Mouse (Mus musculus) brain, embryonic 18.5 days (tissue): ENCODE data around the gene Pak1ip1.
"Not testable (repeated sequence)": the region's sequence is repeated elsewhere in the genome, so short reads cannot be mapped to it uniquely, and the experiment has no call there.

Source experiments
- DNase-seq: peaks from one replicate; pipeline ENCODE4 v3.0.0-alpha.2; 2012; ENCODE audit warnings: low read depth, low spot score

Gene Pak1ip1

DNA sequence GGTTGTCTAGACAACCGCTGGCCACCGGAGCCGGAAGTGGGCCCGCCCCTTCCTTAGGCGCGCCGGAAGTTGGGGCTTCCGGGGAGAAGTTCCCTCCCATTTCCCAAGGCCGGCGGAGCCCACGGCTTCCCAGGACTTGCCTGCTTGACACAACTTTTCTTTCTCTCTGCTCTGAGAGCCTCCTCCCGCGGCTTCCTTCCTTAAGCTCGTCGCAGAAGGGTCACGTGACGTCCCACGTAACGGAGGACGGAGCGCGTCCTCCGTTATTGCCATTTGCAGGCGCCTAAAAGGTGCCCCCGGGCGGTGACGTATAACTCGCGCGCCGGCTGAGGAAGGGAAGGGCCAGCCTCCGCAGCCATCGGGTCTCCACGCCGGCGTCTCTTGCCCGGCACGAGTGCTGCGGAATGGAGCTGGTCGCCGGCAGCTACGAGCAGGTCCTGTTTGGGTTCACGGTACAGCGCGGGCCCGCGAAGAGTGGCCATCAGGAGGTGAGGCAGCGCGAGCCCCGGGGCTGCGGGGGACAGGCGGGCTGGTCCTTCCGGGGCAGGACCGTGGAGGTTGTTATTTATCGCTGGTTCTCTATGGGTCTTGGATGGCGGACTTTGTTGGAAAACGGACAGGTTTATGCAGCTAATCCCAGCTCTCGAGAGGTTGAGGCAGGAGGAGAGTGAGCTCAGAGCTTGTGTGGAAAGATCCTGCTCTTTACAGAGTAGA lies at the start of gene Pak1ip1:
Pak1ip1 (plus strand) TSS at position 98 of the 714 bp plus-strand sequence.
- DNase-seq: peak; percentile 87

GRCm38 (mm10) chr13:40951386-40951976 lies 49.3 kb upstream of the Pak1ip1 start:
- no peak for DNase-seq

- no peak for DNase-seq
Measured at GRCm38 (mm10) chr13:40953231-40953630, 47.6 kb upstream of the Pak1ip1 start.

DNA sequence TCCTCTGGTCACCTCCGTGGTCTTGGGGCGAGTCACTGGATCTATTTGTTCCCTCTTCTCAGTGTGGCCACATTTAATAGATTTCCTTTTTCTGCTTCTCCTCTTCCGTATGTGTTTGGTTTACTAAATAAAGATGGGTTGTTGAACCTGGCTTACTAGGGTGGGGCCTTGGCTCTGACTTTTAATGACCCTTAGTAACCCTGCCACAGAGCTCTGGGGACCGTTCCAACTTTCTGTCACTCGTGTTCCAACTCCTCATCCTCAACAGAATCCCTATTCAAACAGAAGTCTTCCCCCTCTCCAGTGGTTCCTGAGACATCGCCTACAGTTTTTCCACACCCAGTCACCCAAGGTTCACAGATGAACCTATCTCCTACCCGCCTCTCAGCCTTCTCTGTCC lies 45.0 kb upstream of the Pak1ip1 start:
- no peak for DNase-seq

DNA sequence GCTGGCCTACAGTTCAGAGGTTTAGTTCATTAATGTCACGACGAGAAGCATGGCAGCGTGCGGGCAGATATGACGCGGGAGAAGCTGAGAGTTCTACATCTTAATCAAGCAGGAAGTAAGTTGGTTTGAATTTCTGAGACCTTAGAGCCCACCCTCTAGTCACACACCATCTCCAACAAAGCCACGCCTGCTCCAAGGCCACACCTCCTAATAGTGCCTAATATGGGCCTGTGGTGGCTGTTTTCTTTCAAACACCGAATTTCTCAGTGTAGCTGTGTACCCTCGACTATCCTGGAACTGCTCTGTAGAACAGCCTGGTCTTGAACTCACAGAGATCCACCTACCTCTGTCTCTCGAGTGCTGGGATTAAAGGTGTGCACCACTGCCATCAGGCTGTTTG lies 33.2 kb upstream of the Pak1ip1 start:
- no peak for DNase-seq

GRCm38 (mm10) chr13:40968564-40968963 lies 32.3 kb upstream of the Pak1ip1 start:
- no peak for DNase-seq

- no peak for DNase-seq
Measured at GRCm38 (mm10) chr13:40969761-40970390, 30.9 kb upstream of the Pak1ip1 start.

DNA sequence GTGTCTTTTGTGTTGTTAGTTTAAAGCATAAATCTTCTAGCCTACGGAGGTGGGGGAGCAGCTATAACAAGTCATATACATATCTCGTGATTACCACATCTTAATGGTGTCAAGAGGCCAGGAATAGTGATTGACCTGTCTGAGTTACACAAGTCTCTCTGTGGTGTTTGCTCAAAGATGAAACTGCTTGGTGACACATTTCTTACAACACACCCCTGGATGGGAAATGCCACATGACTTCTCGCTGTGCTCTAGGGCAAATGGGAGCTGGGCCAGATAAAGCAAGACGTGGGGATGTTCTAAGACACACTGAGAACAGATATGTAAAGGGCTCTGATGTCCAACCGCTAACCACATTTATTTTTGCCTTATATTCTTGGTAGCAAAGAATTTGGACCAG lies 29.6 kb upstream of the Pak1ip1 start:
- DNase-seq: no peak

DNA sequence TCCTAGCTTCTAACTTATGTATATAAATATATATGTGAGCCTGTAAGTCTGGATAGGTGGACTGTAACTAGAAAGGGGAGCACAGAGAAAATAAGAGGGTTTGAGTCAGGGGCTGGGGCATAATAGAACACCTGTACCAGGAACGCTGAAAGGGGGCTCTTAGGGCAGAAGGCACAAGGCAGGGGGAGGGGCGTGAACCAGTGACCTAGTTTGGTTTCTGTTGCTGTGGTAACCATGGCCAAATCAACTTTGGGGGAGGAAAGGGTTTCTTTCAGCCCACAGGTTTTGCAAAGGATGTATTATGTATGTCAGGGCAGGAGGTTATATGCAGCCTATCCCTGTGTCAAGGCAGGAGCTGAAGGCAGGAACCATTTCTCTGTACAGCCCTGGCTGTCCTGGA lies 29.0 kb upstream of the Pak1ip1 start:
- DNase-seq: no peak

- no peak for DNase-seq
Measured at GRCm38 (mm10) chr13:40972976-40973375, 27.8 kb upstream of the Pak1ip1 start.

GRCm38 (mm10) chr13:40977609-40978008 lies 23.2 kb upstream of the Pak1ip1 start:
- DNase-seq: no peak

DNA sequence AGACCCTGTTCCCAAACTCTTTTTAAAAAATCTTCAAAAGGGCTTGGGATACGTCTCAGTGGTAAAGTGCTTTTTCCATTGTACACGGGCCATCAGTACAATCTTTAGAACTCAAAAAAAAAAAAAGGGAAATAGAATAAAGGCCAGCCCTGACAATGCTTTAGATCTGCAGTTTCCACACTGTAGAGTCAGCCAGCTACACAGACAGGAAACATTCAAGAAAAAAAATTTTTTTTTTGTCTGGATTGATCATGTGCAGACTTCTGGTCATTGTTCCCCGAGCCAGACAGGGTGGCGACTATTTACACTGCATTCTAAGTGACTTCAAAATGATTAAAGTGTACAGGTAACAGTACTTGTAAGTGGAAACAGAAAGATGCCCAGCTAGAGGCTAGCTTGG lies 22.2 kb upstream of the Pak1ip1 start:
- DNase-seq: no peak

DNA sequence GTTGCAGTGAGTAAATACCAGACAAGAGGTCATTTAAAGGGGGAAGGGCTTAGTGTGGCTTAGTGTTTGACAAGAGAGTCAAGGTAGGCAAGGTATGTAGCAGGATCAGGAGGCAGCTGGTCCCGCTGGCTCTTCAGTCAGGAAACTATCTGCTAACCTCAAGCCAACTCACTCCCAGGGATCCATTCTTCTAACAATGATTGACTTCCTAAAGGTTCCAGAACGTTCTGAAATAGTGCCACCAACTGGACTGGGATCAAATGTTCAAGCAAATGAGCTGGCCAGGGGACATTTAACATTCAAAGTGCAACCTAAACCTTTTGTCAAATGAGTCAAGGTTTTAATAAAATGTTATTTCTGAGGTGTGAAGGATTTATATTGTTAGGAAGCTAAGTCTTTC lies 21.5 kb upstream of the Pak1ip1 start:
- no peak for DNase-seq

GRCm38 (mm10) chr13:40982759-40983158 lies 18.1 kb upstream of the Pak1ip1 start:
- DNase-seq: no peak

DNA sequence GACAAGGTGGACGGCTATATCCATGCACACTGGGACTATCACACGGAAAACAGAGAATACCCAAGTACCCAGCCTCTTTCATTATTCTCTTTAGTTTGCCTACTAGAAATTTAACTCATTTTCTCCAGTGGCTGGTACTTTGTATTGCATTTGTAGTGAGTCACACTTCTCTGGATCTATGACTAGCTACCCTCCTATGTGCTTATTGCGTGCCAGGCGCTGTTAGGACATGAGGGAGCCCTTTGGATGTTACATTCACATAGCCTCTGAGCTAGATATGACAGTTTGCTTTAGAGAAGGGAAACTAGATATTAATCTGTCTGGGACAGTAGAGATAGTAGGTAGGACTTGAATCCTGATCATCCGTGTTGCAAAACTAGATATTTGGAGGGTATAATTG lies 14.7 kb upstream of the Pak1ip1 start:
- DNase-seq: no peak

GRCm38 (mm10) chr13:40987608-40988303 lies 13.1 kb upstream of the Pak1ip1 start:
- not testable (repeated sequence) for DNase-seq

DNA sequence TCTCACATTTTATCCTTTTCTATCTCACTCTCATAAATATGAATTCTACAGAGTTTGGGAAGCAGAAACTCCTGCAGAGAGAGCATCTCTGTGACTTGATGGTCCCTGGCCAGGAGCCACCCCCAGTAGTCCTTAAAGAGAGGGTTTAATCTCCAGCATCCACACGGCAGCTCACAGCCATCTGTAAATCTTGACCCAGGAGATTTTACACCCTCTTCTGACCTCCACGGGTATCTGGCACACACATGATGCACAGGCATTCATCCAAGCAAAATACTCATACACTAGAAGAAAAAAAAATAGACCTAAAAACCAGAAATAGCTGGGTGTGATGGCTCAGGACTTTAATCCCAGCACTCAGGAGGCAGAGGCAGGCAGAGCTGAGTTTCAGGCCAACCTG lies 12.4 kb upstream of the Pak1ip1 start:
- no peak for DNase-seq

GRCm38 (mm10) chr13:40994487-40995263 lies 6.1 kb upstream of the Pak1ip1 start:
- no peak for DNase-seq

DNA sequence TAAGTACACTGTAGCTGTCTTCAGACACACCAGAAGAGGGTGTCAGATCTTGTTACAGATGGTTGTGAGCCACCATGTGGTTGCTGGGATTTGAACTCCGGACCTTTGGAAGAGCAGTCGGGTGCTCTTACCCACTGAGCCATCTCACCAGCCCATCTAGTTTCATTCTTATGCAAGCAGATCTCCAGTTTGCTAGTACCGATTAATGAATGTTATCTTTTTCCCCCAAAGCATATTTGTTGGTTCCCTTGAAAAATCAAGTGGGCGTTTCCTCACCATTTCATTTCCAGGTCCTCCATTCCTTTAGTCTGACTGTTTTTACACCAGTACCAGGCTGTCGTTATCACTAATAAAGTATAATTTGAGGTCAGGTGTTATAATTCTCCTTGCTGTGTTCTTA lies 2.3 kb upstream of the Pak1ip1 start:
- not testable (repeated sequence) for DNase-seq

DNA sequence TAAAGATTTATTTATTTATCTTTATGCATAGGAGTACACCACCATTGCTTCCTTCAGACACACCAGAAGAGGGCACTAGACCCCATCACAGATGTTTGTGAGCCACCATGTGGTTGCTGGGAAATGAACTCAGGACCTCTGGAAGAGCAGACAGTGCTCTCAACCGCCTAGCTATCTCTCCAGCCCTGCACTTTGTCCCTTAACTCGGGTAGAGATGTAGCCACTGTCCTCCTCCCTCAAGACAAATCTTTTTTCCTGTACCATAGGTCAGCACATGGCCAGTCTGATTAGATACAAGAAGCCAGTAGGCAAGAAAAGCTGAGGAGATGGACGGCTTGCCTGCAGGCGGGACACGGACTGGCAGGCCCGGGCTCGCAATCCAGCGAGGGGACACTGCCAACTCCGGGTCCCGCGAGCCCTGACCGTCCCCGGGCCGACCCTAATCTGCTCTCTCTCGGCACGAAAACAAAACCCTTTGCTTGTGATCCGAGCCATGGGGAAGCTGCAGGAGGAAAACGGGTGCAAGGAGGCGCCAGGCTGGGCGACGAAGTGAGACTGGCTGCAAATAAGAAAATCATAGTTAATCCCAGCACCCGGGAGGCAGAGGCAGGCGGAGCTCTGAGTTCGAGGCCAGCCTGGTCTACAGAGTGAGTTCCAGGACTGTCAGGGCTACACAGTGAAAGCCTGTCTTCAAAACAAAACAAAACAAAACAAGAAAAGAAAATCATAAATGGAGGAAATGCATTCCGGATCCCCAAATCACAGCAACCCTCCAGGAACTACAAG lies 490 bp upstream of the Pak1ip1 start:
- DNase-seq: no peak

DNA sequence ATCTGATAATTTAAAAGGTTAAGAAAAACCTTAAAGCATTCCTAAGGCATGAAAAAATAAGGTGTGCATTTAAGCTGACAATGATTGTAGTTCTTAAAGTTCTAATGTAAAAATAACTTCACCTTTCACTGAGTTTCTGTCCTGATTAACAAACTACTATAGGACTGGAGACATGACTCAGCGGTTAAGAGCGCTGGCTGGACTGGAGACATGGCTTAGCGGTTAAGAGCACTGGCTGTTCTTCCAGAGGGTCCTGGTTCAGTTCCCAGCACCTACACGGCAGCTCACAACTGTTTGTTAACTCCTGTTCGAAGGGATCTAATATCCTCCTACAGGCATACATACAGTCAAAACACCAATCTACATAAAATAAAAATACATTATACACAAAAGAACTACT lies 1.2 kb downstream of the Pak1ip1 start:
- DNase-seq: no peak
